Mouse (Mus musculus) right cerebral cortex, adult 18-20 months (tissue): Measurements from ENCODE around the gene Gm20458.

ENCODE experiments used
- DNase-seq: peaks from one replicate; pipeline ENCODE4 v3.0.0; 2022; ENCODE audit warnings: mixed read lengths

Gm20458 gene

DNA sequence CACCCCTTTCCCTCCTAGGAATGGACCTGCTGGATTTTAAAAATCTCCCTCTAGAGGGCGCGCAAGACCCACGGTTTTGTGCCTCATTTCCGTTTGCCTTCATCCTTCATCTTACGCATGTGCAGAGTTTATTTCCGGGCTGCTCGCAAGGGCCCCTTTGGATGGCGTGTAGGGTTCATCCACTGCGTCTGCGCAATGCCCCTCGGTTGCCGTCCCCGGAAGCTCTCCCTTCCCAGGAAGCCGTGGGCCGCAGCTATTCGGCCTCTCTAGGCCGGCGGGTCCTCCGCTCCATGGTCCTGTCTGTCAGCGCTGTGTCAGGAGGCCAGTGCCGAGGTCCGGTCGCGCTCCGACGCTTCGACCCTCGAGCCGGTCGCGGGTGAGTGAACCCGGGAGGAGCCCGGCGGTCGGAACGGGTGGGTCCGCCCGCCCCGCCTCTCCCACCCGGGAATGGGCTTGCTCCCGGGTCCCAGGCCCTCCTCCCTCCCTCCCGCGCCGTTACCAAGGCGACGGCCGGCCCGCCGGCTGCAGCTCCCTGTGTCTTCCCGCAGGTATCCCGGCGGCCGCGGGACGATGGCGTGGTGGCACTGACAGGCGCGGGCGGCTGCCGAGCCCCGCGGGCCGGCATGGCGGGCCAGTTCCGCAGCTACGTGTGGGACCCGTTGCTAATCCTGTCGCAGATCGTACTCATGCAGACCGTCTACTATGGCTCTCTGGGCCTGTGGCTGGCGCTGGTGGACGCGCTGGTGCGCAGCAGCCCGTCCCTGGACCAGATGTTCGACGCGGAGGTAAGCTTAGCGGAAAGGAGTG is at the start of gene Gm20458:
TSS of gene Gm20458 (plus strand) at position 223 of the 807 bp plus-strand sequence.
- DNase-seq = peak; percentile 99

DNA sequence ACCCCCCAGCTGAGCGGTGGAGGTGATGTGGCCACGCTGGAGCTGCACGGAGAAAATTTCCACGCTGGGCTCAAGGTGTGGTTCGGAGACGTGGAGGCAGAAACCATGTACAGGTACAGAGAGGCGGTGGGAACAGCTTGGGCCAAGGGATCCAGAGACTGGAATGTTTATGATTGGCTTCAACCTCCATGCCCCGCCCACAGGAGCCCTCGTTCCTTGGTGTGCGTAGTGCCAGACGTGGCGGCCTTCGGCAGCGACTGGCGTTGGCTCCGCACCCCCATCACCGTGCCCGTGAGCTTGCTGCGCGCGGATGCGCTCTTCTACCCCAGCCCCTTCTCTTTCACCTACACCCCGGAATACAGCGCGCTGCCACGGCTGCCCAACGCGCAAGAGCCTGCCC is 46.6 kb upstream of the Gm20458 start:
- DNase-seq = no peak

DNA sequence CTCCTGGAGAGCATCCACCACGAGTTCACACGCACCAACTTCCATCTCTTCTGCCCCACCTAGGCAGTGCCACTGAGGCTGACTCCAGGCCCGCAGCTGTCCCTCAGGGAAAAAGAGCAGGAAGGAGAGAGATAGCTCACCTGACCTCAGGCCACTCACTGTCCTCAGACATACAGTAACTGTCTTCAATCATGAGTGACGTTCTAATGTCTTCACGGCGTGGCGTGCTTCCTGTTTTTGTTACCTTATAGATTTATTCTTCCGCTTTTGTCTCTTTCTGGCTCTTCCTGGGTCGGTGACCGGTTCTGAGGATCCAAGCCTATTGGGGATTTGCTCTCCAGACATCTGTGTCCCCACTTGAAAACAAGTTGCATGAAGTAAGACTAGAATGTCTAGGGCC is 46.2 kb upstream of the Gm20458 start:
- DNase-seq = no peak

DNA sequence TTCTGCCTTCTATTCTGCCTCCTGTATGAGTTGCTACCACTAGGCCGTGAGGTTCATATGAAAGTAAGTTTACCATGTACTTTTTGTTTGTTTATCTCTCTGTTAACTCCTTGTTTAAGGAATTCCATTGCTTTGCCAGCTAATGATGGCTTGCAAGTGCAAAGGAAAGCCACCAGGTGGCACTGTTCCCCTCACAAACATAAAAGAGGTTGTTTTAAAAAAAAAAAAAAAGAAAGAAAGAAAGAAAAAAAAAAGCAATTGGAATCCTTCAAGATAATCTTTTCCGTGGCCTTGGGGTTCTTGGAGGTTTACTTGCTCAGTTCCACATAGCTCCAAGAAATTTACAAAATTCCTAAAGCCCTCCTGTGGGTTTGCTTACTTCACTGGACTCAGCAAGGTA is 43.6 kb upstream of the Gm20458 start:
- DNase-seq = no peak

DNA sequence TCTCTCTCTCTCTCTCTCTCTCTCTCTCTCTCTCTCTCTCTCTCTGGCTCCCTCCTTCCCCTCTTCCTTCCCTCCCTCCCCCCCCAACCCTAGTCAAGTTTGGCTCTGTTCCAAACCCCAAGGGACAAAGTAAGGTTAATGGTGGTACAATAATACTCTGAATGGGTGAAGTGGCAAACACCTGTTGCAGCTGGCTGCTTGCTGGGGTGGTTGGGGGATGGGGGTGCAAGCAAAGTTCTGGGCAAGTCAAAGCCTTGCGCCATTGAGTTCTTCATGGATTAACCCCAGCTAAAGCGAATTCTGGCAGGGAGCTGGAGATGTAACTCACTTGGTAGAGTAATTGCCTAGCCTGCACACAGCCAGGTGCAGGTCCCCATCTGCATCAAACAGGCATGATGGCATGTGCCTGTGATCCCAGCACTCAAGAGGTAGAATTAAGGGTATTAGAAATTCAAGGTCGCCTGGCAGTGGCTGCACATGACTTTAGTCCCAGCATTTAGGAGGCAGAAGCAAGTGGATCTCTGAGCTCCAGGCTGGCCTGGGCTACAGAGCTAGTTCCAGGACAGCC is 42.4 kb upstream of the Gm20458 start:
- DNase-seq = no peak

DNA sequence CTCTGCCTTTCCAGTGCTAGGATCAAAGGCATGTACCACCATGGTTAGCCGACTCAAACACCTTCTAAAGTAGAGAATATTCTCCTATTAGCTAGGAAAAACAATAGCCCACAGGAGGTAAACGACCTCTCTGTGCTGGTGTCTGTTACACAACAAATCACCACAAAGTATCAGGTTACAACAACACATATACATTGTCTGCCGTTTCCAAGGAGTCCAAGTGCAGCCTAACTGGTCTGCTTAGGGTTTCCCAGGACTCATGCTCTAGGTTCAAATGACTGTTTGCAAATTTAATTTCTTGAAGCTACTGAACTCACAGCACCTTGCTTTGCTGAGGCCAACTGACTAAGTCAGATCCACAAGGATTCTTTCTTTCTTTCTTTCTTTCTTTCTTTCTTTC is 41.3 kb upstream of the Gm20458 start:
- no peak for DNase-seq

DNA sequence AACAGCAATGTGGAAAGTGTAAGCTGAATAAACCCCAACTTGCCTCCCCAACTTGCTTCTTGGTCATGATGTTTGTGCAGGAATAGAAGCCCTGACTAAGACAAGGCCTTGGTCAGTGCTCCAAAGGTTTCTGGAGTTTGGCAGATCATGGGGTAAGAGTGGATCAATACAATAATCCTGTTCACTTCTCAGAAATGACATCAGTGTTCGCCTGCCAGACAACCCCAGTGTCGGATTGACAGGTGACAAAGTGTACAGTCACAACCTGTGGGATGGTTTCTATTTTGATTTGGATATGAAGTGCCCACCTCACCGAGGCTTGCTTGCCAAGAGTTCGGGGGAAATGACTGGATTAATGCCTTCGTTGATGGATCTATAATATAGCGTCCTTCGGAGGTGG is 39.5 kb upstream of the Gm20458 start:
- no peak for DNase-seq

DNA sequence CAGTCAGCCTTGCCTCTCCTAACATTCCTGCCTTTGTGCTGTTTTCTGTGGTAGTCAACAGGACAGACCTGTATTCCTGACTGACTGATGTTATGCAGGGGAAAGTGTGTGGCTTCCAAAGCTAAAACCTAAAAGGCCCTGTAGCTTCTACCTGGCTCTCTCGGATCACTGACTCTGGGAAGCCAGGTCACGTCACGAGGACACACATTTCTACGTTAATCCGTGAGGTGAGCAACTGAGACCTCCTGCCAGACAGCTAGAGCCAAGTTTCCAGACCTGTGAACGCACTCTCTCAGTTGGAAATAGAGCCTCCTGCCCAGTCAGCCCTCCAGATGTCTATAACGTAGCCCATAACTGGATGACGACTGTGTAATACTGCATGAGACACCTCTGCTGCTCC is 38.8 kb upstream of the Gm20458 start:
- DNase-seq = no peak

DNA sequence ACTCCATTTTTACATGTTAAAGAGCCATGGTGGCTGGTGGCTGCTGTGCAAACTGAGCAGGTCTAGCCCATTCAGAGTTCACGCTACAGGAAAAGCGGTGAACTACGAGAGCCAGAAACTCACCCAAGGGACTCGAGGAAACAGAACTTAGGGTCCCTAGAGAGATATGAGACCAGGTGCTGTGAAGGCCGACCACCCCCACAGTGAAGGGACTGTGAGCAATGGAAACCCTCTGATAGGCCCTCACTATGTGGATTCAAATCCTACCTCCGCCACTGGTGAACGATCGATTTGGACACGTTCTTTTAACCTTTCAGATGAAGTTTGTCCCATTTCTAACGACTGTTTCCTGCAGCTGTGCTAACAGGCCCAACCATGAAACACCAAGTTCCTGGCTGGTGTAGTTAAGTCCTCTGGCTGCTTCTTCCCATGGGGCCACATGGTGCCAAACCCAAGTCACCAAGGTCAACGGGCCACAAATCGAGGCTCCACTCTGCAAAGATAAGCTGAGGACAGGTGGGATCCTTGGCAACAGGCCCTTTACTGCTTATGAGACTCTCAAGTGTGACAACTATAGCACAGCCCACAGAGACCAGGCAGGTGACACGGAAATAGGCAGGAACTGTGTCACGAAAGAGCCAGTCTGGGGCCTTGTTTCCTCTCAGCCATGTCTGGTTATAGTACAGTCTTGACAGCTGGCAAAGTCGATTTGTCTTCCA is 37.9 kb upstream of the Gm20458 start:
- DNase-seq = no peak

DNA sequence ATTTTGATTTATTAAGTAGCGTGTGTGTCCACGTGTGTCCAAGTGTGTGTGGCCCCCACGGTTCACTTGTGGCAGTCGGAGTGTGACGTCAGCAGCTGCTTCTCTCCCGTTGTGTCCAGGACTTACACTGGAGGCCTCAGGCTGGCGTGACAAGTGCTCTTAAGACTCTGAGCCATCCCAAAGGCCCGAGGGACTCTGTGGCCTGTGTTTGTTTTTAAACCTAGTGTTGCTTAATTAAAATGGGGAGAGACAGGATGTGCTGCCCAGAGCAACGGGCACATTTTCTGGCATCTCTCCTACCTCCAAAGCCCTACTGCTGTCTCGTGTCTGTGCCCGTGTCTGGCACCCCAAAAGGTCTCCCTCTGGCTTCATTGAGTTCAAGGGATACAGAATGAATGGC is 37.3 kb upstream of the Gm20458 start:
- peak; percentile 35 for DNase-seq

DNA sequence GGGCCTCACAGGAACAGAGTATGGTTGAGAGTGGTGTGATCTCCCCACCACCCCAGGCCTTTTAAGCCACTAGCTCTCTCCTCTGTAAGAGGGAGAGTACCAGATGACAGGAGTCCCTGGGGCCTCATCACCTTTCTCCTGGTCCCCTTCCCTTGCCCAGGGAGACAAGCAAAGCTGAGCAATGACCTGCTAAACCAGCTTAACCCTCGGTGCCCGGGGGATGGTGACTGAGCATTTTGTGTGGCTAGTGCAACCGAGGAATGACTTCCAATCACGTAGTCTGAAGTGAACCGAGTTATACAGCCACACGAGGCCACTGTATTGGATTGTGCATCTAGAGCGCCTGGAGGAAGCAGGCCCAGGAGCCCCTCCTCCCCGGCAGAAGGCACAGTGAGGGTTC is 36.4 kb upstream of the Gm20458 start:
- no peak for DNase-seq

DNA sequence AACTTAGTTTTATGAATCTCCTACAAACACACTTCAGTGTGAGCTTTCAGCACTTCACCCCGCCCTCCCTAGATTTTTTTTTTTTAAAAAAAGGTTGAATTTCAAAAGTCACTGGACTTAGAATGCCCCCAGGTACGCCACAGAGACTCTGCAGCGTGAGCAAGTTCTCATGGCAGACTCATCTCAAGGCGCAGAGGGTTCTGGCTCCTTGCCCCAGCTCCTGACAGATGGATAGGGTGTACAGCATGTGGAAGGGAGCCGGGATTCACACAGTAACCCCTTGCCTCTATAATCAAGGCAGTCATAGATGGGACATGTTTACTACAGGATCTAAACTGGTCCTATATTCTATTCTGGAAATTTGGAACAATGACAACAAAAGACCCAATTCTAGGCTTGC is 35.4 kb upstream of the Gm20458 start:
- DNase-seq = no peak

DNA sequence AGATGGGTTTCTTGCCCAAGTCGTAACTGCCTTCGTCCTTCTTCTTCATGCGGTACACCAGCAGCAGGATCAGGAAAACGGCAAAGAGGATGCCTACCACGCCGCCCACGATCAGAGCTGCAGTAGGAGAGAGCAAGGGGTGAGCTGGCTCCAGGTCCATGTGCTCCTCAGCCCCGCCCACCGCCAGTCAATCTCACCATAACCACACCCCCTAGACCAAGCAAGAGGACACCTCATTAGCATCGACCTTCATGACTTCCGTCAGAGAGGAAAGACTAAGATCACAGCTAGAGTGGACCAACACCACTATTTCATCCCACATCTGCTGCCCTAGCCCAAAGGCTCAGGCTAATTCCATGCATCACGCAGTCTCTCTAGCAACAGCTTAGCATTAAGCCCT is 34.6 kb upstream of the Gm20458 start:
- DNase-seq = no peak

DNA sequence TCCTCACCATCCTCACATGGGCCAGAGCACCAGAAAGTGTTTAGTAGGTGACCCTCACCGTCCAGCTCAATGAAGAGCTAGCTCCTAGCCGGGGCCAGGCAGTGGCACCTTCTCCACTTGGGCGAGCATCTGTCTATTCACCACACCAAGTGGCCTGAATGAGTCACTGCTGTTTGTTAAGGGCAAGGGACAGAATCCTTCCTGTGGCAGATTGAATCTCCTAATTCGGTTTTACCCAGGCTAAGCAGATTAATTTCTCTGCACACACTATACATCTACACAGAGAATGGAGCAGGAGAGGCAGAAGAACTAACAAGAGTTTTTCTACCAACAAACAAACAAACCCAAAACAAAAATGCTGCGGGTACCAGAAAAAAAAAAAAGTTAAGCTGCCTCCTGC is 33.8 kb upstream of the Gm20458 start:
- DNase-seq = no peak

DNA sequence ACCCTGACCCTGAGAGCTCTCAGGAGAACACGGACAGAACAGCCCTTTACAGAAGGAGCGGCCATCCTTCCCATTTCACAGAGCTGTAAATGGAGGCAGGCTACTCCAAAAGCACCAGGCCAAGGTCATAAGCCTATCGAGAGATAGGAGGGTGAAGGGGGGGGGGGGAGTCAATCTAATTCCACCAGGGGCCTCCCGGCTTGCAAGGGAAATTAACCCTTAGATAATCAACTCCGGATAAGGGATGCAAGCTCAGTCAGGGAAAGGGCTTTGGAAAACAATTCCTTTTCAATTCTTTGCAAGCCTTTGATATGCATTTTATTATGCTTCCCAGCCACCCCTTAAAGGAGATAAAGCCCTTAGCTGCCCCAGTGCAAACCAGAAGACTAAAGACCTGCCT is 32.3 kb upstream of the Gm20458 start:
- no peak for DNase-seq

DNA sequence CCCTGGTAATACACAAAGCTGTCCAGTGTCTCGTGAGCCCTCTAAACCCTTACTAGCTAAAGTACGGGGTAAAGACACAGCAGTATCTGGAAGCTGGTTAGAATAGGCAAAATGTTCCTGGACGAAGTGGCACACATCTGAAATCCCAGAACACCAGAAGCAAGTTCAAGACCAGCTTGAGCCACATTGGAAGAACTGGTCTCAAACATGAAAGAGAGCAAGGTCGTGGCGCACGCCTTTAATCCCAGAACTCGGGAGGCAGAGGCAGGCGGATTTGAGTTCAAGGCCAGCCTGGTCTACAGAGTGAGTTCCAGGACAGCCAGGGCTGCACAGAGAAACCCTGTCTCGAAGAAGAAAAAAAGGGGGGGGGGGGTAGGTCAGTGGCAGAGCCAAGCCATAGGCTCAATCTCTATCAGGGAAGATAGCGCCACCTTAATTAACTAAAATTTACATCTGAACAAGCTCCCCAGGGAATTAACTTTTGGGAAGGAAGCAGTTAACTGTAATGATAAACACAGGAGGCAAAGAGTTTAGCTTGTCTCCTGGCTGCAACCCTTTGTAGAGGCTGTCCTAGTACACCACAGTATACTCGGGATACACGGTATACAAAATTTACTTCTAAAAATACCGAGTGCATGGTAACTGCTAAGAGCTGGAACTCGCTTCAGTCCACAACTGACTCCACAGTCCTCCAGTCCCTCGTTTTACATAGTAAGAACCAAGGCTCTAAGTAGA is 30.7 kb upstream of the Gm20458 start:
- no peak for DNase-seq

DNA sequence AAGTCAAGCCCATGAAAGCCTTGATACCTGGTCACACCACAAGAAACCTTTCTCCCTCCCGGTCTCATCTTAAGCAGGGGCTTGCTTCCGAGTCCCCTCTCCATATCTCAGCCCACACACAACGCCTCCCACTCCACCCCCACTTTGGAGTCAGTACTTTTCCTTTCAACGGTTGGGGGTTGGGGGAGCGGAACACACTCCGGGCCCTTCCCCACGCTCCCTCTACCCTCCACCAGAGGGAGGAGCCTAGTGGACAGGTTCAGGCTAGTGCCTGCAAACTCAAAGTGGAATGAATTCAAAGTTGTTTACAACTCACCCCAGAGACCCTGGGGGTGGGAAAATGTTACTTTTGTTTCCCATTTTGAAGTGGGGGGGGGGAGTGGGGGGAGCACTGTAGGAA is 30.1 kb upstream of the Gm20458 start:
- DNase-seq = no peak

DNA sequence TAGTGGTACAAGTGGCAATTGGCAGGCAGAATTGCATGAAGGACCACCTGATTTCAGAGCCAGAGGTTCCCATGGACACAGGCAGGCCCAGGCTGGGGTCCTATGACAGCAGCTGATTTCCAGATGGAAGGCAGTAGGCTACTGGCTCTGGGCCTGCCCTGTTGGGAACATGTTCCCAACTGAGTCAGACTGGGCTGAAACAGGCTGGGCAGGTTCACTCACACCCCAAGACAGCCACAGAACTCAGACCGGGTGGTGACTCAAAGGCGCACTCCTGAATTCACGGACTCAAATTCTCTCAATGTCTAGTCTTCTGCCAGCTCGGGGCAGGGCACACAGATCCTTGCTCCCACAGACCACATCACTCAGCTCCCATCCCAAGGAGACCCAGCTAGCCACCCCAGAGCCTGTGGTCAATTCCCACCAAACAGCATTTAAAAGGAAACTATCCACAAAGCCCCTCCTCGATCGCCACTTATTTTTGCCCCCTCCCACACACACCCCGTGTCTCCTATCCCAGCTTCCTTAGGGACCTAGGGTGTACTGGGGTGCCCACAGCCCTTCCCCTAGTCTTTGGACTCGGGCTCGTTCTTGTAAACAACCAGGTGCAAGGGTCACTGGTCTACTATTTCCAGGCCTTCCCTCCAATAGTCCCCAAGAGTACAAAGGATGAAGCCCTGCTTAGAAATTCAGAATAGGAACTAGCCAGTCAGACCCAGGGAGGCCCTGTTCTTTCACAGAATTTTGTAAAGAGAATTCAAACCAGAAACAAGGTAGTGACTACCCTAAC is 28.9 kb upstream of the Gm20458 start:
- no peak for DNase-seq

DNA sequence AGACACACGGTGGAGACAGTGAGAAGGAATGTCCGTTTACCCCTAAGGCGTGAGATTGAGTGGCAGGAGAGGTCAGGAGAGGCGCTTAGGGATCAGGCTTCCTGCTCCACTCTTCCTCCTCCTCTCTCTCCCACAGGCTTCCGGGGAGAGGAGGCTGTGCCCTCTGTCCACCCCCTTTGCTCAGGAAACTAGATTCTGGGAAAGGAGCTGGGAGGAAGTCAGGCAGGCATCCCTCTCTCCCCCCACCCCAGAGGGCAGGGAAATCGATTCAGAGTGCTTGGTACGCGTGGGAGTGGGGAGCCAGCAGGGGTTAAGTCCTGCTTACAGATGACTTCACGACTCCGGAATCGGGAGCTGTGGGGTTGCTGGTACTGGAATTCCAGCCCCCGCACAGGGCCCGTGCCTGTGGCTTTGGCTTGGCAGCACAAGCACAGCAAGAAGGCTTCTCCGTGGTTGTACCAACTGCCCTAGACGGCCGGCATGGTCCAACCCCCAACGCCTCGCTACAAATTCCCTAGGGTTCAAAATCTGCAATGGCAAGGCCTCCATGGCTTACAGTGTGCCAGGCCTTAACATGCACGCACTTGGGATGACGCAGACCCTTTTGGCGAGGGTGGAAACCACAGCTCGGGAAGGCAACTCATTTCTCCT is 28.1 kb upstream of the Gm20458 start:
- no peak for DNase-seq

DNA sequence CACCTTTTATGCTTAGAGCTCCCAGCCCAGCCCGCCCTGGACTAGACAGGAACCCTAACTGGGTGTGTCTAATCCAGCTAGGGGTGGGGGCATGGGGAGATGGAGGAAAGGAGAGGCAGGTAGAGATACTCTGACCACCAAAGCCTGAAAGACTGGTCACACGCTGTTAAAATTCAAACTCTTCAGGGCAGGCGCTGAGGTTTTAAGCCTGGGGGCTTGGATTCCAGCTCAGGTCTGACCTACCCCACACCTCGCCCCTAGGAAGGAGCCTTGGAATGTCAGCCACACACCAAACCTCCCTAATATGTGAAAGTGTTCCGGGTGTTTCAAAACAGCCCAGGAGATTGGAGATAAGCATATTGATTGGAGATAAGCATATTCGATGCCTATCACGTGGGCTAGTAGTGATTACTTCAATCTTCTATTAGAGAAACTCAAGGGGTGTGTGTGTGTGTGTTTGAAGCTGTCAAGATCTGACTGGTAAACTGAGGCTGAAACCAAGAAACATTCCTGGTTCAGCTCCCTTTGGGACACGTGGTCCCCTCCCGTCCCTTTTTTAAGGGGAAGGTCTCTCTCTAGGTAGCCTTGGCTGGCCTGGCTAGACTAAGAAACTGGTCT is 27.4 kb upstream of the Gm20458 start:
- DNase-seq = no peak

DNA sequence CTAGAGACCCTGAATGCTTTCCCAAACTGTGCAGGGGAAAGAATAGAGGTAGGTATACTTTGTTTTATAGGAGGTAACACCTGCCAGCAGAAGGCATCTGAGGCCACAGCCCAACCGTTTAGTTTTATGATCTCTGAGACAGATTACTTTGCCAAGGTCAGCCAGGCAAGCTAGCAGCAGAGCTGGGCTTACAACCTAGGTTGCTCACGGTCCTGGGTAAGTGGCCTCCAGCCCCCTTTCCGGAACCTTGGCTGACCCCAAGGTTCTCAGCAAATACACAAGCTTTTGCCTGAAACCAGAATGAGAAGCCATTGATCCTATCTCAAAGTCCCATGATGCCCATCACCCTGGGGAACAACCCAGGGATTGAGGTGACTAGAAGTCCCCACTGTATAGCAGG is 26.1 kb upstream of the Gm20458 start:
- DNase-seq = no peak
